16 mouse cellular contexts compared by ENCODE assay signal in the genomic region with DNA sequence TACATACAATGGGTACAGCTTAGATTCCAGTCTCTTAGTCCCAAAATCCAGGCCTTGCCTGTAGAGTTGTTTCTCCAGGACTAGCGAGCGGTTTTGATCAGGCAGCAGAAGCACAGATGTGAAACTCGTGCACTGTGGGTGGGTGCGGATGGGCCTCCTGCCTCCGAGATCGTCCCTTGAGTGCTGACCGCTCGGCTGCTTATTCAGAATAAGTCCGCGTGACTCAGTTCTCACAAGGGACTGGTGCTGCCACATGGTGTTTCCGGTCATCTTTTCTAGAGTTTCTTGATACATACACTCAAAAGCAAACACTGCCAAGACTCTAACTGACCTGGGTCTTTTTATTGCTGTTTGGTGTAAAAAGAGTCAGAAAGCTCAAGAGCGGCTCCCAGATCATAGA.
"Had no signal": no experiment of that assay in that cellular context is flagged by ENCODE, and none has a peak within 500 bp of the region (broad histone marks: within the 10 kb centered on the region; RNA-seq: fewer than 3 reads in every experiment).

No protein-coding gene starts in this region.

- H3K9ac ChIP-seq: neural tube, embryonic 13.5 days; neural tube, embryonic 15.5 days; stomach, embryonic 15.5 days had no signal

- H3K27ac ChIP-seq: neural tube, embryonic 13.5 days; neural tube, embryonic 15.5 days; stomach, embryonic 15.5 days; stomach, postnatal 0 days had no signal

- H3K4me1 ChIP-seq: neural tube, embryonic 13.5 days; neural tube, embryonic 15.5 days had no signal

- H3K4me3 ChIP-seq: neural tube, embryonic 13.5 days; neural tube, embryonic 15.5 days; stomach, embryonic 15.5 days had no signal

- H3K27me3 ChIP-seq: neural tube, embryonic 13.5 days; neural tube, embryonic 15.5 days; stomach, embryonic 15.5 days had no signal

- H3K9me3 ChIP-seq: neural tube, embryonic 13.5 days; neural tube, embryonic 15.5 days; stomach, embryonic 15.5 days had no signal

- DNase-seq: retina, postnatal 1 day; right cerebral cortex, adult 18-20 months; right cerebral cortex, postnatal 14 days; right cerebral cortex, postnatal 25 days; right cerebral cortex, postnatal 4 days; spleen, adult 18-20 months; thymus, adult 18-20 months; thymus, adult 2 months; thymus, postnatal 14 days; thymus, postnatal 25 days; thymus, postnatal 36 days; thymus, postnatal 4 days had no signal

- H3K4me2 ChIP-seq: neural tube, embryonic 13.5 days; neural tube, embryonic 15.5 days; stomach, embryonic 15.5 days had no signal
